Mouse (Mus musculus) lung, postnatal 0 days (tissue): ENCODE data around the gene Alg3. TPM values are rescaled to one million over a fixed set of nuclear protein-coding genes. Genes with fewer than 3 reads are reported as not detected.

Experiments
- ATAC-seq: fragments of 200-750 bp; cut with Nextera tagmentation; 2 replicates; pipeline ENCODE4 v1.8.0; 2017; ENCODE audit warnings: moderate library complexity
- DNase-seq: peaks from one replicate; pipeline ENCODE4 v3.0.0-alpha.2; 2016; ENCODE audit warnings: low spot score
- H3K27ac ChIP-seq: fragments of 300-500 bp; sonication (generic); 2 replicates; pipeline ENCODE4 v1.5.1; 2014; ENCODE audit warnings: antibody characterized with exemption, mild to moderate bottlenecking, low read length, mixed read lengths
- H3K27me3 ChIP-seq: fragments of 300-500 bp; sonication (generic); replicated peaks from 2 replicates; pipeline ENCODE4 v1.6.1; 2014; ENCODE audit warnings: low read length, mixed read lengths; ENCODE audit not compliant: insufficient read depth
- H3K36me3 ChIP-seq: fragments of 300-500 bp; sonication (generic); 2 replicates; pipeline ENCODE4 v1.6.1; 2014; ENCODE audit warnings: low read length, mixed read lengths; ENCODE audit not compliant: insufficient read depth
- H3K4me1 ChIP-seq: fragments of 300-500 bp; sonication (generic); 2 replicates; pipeline ENCODE4 v1.6.1; 2014; ENCODE audit warnings: antibody characterized with exemption, low read depth, low read length, mixed read lengths; ENCODE audit not compliant: insufficient read depth
- H3K4me2 ChIP-seq: fragments of 300-500 bp; sonication (generic); replicated peaks from 2 replicates; pipeline ENCODE4 v1.6.1; 2014; ENCODE audit warnings: low read depth, mild to moderate bottlenecking, low read length, moderate library complexity, mixed read lengths
- H3K4me3 ChIP-seq: fragments of 300-500 bp; sonication (generic); 2 replicates; pipeline ENCODE4 v1.5.1; 2014; ENCODE audit warnings: low read depth, low read length
- H3K9ac ChIP-seq: fragments of 300-500 bp; sonication (generic); replicated peaks from 2 replicates; pipeline ENCODE4 v1.6.1; 2014; ENCODE audit warnings: low read depth, mild to moderate bottlenecking
- H3K9me3 ChIP-seq: fragments of 300-500 bp; sonication (generic); 2 replicates; pipeline ENCODE4 v1.6.1; 2016; ENCODE audit warnings: low read length, mixed read lengths
- CTCF ChIP-seq: IDR thresholded peaks from 2 replicates; pipeline ENCODE4 v1.5.1; 2016; ENCODE audit warnings: antibody characterized with exemption, mild to moderate bottlenecking
- EP300 ChIP-seq: IDR thresholded peaks from 2 replicates; pipeline ENCODE4 v1.6.1; 2016; ENCODE audit warnings: antibody characterized with exemption, mild to moderate bottlenecking, control low read depth
- WGBS: fragments of 180-500 bp; shearing (Covaris S2); extraction: QIAGEN DNeasy Blood & Tissue Kit; methylation state at CpG from one replicate; pipeline ENCODE4 v1.1.7; 2014; 5-methylcytosine and 5-hydroxymethylcytosine counted together
- polyA plus RNA-seq: library from polyadenylated mRNA; unstranded; fragments of >200 nt; fragmentation: Nextera tagmentation; extraction: Ambion mirVana; gene quantifications from 2 replicates; pipeline ENCODE4 v1.2.1, GENCODE M21; 2015

Alg3 gene
- polyA plus RNA-seq, 1 experiment from 2014 or later, result 19.3 TPM

- no peak overlapping the region for H3K27ac ChIP-seq
These were observed 10.6 kb upstream of the Alg3 start for GRCm38 (mm10) chr16:20621991-20622685.

GRCm38 (mm10) chr16:20621191-20621990 lies 9.9 kb upstream of the Alg3 start, which contains the start of gene Camk2n2:
Gene Camk2n2, minus strand, starts transcription at chr16:20621287.
- DNase-seq, result peak; percentile 60

More at GRCm38 (mm10) chr16:20621991-20622685, 10.6 kb upstream of the Alg3 start:
- ATAC-seq, result peak; percentile 56
- H3K36me3 ChIP-seq, result no peaks in the 10 kb centered on the region
- no peak overlapping the region for H3K9ac ChIP-seq
- H3K27me3 ChIP-seq, result peaks cover 20% of the 10 kb centered on the region
- peak overlapping the region; percentile 98 for H3K4me2 ChIP-seq
- WGBS, result under 1% methylated on average over 37 of the region's 37 CpGs
- peak; percentile 78 for DNase-seq
- no peaks in the 10 kb centered on the region for H3K9me3 ChIP-seq
- TF ChIP-seq CTCF (no peak), EP300 (no peak)
- H3K4me3 ChIP-seq, result peak overlapping the region; percentile 59
- peaks cover 7% of the 10 kb centered on the region; the same call in 1 of the 2 replicates for H3K4me1 ChIP-seq

GRCm38 (mm10) chr16:20620751-20621190 lies 9.2 kb upstream of the Alg3 start:
- WGBS, result under 1% methylated on average over 29 of the region's 32 CpGs
- Histone ChIP-seq H3K4me1 (peaks cover 7% of the 10 kb centered on the region; the same call in 1 of the 2 replicates), H3K9ac (no peak overlapping the region), H3K36me3 (no peaks in the 10 kb centered on the region), H3K4me2 (peak overlapping the region; percentile 98), H3K27me3 (peaks cover 20% of the 10 kb centered on the region), H3K4me3 (peak overlapping the region; percentile 59), H3K27ac (no peak overlapping the region), H3K9me3 (no peaks in the 10 kb centered on the region)
- peak; percentile 2; the same call in 1 of the 2 replicates for ATAC-seq
- no peak for DNase-seq
- TF ChIP-seq EP300, result no peak
- no peak for TF ChIP-seq CTCF

More at GRCm38 (mm10) chr16:20621191-20621990, 9.9 kb upstream of the Alg3 start, which contains the start of gene Camk2n2:
- Histone ChIP-seq H3K27me3 (peaks cover 20% of the 10 kb centered on the region), H3K4me3 (peak within 1 kb of the TSS; percentile 59), H3K9me3 (no peaks in the 10 kb centered on the region), H3K27ac (no peak within 1 kb of the TSS), H3K4me2 (peak within 1 kb of the TSS; percentile 98), H3K9ac (no peak within 1 kb of the TSS), H3K4me1 (peaks cover 7% of the 10 kb centered on the region; the same call in 1 of the 2 replicates), H3K36me3 (no peaks in the 10 kb centered on the region)
- under 1% methylated on average over 61 of the region's 92 CpGs for WGBS
- ATAC-seq, result peak; percentile 65
- TF ChIP-seq EP300, result no peak
- TF ChIP-seq CTCF, result no peak

DNA sequence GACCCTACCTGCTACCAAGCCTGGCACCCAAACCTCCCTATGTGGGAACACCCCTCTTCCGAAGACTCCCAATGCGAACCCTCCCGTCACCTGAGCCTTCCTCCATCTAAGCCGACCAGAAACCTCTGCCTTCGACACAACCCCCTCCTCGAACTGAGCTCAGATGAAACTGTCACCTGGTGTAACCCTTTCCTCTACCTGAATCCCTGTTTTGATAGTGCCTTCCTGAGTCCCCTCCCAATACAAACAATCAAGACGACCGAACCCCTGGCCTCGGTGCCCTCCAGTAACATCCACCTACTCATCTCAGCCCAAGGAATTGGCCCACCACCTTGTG lies 8.8 kb upstream of the Alg3 start:
- Histone ChIP-seq H3K4me2 (peak overlapping the region; percentile 98), H3K4me1 (peaks cover 7% of the 10 kb centered on the region; the same call in 1 of the 2 replicates), H3K9me3 (no peaks in the 10 kb centered on the region), H3K9ac (no peak overlapping the region), H3K4me3 (peak overlapping the region; percentile 59), H3K27me3 (peaks cover 20% of the 10 kb centered on the region), H3K27ac (no peak overlapping the region), H3K36me3 (no peaks in the 10 kb centered on the region)
- ATAC-seq (no peak), DNase-seq (no peak)
- TF ChIP-seq EP300 (no peak), CTCF (no peak)
- WGBS, result 0% methylated on average over 9 of the region's 9 CpGs

- peak; percentile 75 for ATAC-seq
- H3K9ac ChIP-seq, result no peak overlapping the region
- peak overlapping the region; percentile 55 for H3K4me2 ChIP-seq
- H3K4me3 ChIP-seq, result peak overlapping the region; percentile 59
- H3K9me3 ChIP-seq, result no peaks in the 10 kb centered on the region
- peaks cover 7% of the 10 kb centered on the region; the same call in 1 of the 2 replicates for H3K4me1 ChIP-seq
- peak; percentile 53 for DNase-seq
- H3K27me3 ChIP-seq, result peaks cover 20% of the 10 kb centered on the region
- H3K36me3 ChIP-seq, result no peaks in the 10 kb centered on the region
- no peak for TF ChIP-seq EP300
- no peak for TF ChIP-seq CTCF
- WGBS, result 4% methylated on average over 46 of the region's 83 CpGs
- no peak overlapping the region for H3K27ac ChIP-seq
These were observed 8.2 kb upstream of the Alg3 start for GRCm38 (mm10) chr16:20619541-20620398.
